Mouse (Mus musculus): ENCODE measurements around the gene Vmn1r227. TPM values are rescaled to one million over a fixed set of nuclear protein-coding genes. Genes with fewer than 3 reads are reported as not detected.

Gene Vmn1r227
- not detected in 2 replicates for polyA plus RNA-seq (2015; fragmentation: Nextera tagmentation; extraction: Ambion mirVana)

GRCm38 (mm10) chr17:20729543-20729942 lies at the start of gene Vmn1r227:
Gene Vmn1r227, plus strand, starts transcription at chr17:20729843.
- Histone ChIP-seq H3K4me1 (replicated peaks) (no peaks in the 10 kb centered on the region), H3K27ac (replicated peaks) (no peak within 1 kb of the TSS), H3K4me3 (replicated peaks) (no peak within 1 kb of the TSS), H3K27me3 (no peaks in the 10 kb centered on the region), H3K9me3 (replicated peaks) (no peaks in the 10 kb centered on the region), H3K36me3 (replicated peaks) (no peaks in the 10 kb centered on the region), H3K4me2 (no peak within 1 kb of the TSS), H3K9ac (no peak within 1 kb of the TSS)
- no peak for ATAC-seq (ENCODE audit: insufficient read depth)
- 17% methylated on average over 1 of the region's 1 CpGs for WGBS (ENCODE audit: insufficient replicate concordance)

- H3K9me3 ChIP-seq (replicated peaks), result no peaks in the 10 kb centered on the region
- no peak within 1 kb of the TSS for H3K4me3 ChIP-seq (replicated peaks)
- no peak for ATAC-seq (ENCODE audit: insufficient read depth)
- H3K4me1 ChIP-seq (replicated peaks), result no peaks in the 10 kb centered on the region
- H3K36me3 ChIP-seq (replicated peaks), result no peaks in the 10 kb centered on the region
- no peak within 1 kb of the TSS for H3K4me2 ChIP-seq
- no peak within 1 kb of the TSS for H3K9ac ChIP-seq
- no peak within 1 kb of the TSS for H3K27ac ChIP-seq (replicated peaks)
- H3K27me3 ChIP-seq, result no peaks in the 10 kb centered on the region
Measured at GRCm38 (mm10) chr17:20682543-20682942, 47.1 kb upstream of the Vmn1r227 start, which contains the start of gene Vmn1r226. Gene Vmn1r226, plus strand, starts transcription at chr17:20682843.

GRCm38 (mm10) chr17:20786057-20786456 lies 56.4 kb downstream of the Vmn1r227 start, which contains the start of gene Vmn1r228:
Gene Vmn1r228, minus strand, starts transcription at chr17:20786157.
- no peaks in the 10 kb centered on the region for H3K36me3 ChIP-seq (replicated peaks)
- ATAC-seq (ENCODE audit: insufficient read depth), result no peak

More at GRCm38 (mm10) chr17:20786057-20786456, 56.4 kb downstream of the Vmn1r227 start, which contains the start of gene Vmn1r228:
- Histone ChIP-seq H3K9me3 (replicated peaks) (no peaks in the 10 kb centered on the region), H3K4me3 (replicated peaks) (no peak within 1 kb of the TSS), H3K4me2 (no peak within 1 kb of the TSS), H3K9ac (no peak within 1 kb of the TSS), H3K27me3 (no peaks in the 10 kb centered on the region), H3K4me1 (replicated peaks) (no peaks in the 10 kb centered on the region), H3K27ac (replicated peaks) (no peak within 1 kb of the TSS)

Other genes with a start within 250 kb of the Vmn1r227 start
- not detected in 2 replicates for gene Vmn2r108, start 248.5 kb upstream of the Vmn1r227 start, polyA plus RNA-seq (2015; fragmentation: Nextera tagmentation; extraction: Ambion mirVana)
- not detected in 2 replicates for gene Vmn1r225, start 231.7 kb upstream of the Vmn1r227 start, polyA plus RNA-seq (2015; fragmentation: Nextera tagmentation; extraction: Ambion mirVana)
- gene Vmn2r109, start 165.1 kb upstream of the Vmn1r227 start, polyA plus RNA-seq (2015; fragmentation: Nextera tagmentation; extraction: Ambion mirVana), result not detected in 2 replicates
- gene Vmn2r110, start 133.4 kb upstream of the Vmn1r227 start, polyA plus RNA-seq (2015; fragmentation: Nextera tagmentation; extraction: Ambion mirVana), result 0.02 TPM in 1 of 2 replicates, not detected in the other
- gene Fpr-rs3, start 105.0 kb upstream of the Vmn1r227 start, polyA plus RNA-seq (2015; fragmentation: Nextera tagmentation; extraction: Ambion mirVana), result not detected in 2 replicates
- not detected in 2 replicates for gene Vmn1r226, start 47.0 kb upstream of the Vmn1r227 start, polyA plus RNA-seq (2015; fragmentation: Nextera tagmentation; extraction: Ambion mirVana)
- gene Vmn1r228, start 56.3 kb downstream of the Vmn1r227 start, polyA plus RNA-seq (2015; fragmentation: Nextera tagmentation; extraction: Ambion mirVana), result not detected in 2 replicates
- not detected in 2 replicates for gene Vmn1r229, start 81.7 kb downstream of the Vmn1r227 start, polyA plus RNA-seq (2015; fragmentation: Nextera tagmentation; extraction: Ambion mirVana)
- not detected in 2 replicates for gene Vmn1r230, start 110.6 kb downstream of the Vmn1r227 start, polyA plus RNA-seq (2015; fragmentation: Nextera tagmentation; extraction: Ambion mirVana)
- gene Vmn1r231, start 175.2 kb downstream of the Vmn1r227 start, polyA plus RNA-seq (2015; fragmentation: Nextera tagmentation; extraction: Ambion mirVana), result not detected in 2 replicates
- gene Vmn1r232, start 189.9 kb downstream of the Vmn1r227 start, polyA plus RNA-seq (2015; fragmentation: Nextera tagmentation; extraction: Ambion mirVana), result not detected in 2 replicates
- 92.5 and 97.3 TPM in 2 replicates for gene Ppp2r1a, start 215.5 kb downstream of the Vmn1r227 start, polyA plus RNA-seq (2015; fragmentation: Nextera tagmentation; extraction: Ambion mirVana)

All from liver, embryonic 15.5 days (tissue).